Mouse (Mus musculus): ENCODE results near the gene Tk2.

The Tk2 gene

GRCm38 (mm10) chr8:104219806-104220205 is 28.6 kb downstream of the Tk2 start:
- peak; percentile 40 for DNase-seq (ENCODE audit: inconsistent ontology term)

DNA sequence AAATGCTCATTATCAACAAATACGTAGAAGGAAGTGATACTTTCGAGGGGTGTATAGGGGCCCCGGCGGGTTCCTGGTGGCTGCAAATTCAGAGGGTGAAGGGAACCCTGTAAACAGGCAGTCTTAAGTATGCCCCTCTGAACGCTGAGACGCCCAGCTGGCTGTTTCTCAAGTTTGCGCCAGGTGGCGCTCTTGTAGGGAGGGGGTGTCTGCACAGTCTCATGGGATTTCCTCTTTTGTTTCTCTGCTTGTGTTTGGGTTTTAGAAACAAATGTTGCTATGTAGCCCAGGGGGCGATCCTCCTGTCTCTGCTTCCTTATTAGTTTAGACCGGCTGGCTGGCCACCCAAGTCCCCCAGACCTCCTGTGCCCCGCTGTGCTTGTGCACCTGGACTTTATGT is 29.3 kb downstream of the Tk2 start:
- peak; percentile 24 for DNase-seq (ENCODE audit: inconsistent ontology term)

DNA sequence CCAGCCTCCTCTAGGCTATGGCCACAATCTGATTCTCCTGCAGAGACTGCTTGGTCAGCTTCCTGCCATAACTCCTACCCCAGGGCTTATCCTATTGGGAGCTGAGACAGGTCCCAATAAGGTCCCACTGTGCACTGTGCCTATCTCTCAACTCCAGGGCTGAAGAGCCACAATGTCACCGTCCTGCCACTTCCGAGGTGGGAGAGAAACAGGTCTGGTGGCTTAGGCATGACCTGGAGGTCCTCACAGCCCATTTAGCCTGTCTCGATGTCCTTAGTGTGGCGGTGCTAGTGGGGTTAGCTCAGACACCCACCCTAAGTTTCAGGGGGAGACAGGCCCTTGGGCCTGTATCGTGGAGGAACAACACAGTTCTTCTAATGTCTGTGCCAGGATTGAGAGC is 30.8 kb downstream of the Tk2 start:
- DNase-seq (ENCODE audit: inconsistent ontology term): no peak

DNA sequence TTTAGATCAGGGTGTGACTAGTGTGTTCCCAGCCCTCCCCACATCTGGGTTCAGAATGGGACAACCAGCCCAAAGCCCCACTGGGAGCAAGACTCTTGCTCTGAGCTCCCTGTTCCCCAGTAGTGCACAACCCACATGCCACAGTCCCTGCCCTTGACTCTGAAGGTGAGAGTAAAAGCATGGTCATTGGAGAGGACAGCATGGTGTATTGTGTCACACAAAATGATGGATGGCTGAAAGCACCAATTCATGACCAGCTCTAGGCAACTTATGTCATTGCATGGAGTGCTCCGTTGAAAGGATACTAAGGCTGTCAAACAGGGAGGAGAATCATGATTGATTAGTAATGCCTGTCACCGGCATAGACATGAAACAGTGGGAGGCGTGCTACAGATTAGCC is 43.1 kb downstream of the Tk2 start:
- DNase-seq (ENCODE audit: inconsistent ontology term): no peak

GRCm38 (mm10) chr8:104202320-104202719 is 46.0 kb downstream of the Tk2 start:
- no peak for DNase-seq (ENCODE audit: inconsistent ontology term)

GRCm38 (mm10) chr8:104201622-104202021 is 46.7 kb downstream of the Tk2 start:
- DNase-seq (ENCODE audit: inconsistent ontology term): no peak

DNA sequence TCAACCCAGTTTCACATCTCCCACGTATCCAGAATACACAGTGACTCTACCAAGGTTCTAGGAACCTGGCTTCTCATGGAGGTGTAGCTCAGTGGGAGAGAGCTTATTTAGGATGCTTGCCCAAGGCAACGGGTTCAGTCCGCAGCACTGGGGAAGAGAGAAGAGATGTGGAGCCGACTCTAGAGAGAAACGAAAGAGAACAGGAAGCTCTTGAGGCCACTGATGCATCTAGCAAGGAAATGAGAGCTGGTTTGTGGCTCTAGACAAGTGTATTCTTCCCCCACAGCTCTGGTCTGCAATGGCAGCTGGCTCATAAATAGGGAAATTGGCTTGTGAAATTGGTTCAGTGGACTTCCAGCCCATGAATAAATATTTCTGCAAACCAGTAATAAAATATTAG is 48.6 kb downstream of the Tk2 start:
- DNase-seq (ENCODE audit: inconsistent ontology term): no peak

DNA sequence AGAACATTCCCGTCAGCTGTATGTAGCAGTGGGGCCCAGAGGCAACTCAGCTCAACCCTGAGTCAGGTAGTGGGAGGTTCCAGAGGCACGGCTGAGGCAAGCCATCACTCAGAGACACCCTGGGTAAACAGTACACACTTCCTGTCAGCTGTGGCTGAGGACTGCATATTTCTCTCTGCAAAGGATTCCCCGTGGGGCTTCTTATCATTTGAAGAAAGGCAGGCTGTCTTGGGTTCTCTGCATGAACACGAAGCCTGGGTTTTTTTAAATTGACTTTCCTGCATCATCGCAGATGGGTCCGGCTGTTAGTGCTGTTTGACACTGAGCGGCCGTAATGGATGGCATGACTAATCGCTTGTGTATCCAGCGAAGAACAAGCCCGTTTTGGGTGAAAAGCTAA is 56.9 kb downstream of the Tk2 start:
- no peak for DNase-seq (ENCODE audit: inconsistent ontology term)

DNA sequence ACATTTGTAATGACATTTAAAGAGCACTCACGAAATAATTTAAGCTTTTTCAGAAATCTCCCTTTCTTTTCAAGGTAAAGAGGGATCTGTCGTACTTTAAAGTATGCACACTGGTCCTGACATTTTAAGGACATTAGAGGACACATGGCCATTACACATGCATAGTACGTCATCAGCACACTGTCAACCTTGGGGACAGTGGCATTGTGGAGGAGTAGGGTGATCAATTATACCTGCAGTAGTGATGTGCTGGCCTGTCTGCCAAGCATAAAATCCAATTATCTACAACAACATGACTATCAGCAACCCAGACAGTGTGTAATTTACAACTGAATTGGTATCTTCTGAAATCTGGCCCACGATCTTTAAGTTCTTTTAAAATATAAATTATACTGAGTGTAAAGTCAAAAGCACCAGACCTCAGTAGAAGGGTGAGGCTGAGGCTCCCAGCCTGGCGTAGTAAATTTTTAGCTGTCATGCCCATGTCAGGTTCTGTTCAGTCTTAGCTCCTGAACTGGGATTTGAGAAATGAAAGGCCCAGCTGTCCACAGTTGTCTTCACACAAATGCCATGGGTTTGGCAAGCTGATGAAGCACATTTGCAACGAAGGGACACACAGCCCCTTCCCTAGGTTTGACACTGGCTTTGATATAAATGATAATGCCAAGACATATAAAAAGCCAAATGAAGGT is 57.4 kb downstream of the Tk2 start:
- DNase-seq (ENCODE audit: inconsistent ontology term): no peak

DNA sequence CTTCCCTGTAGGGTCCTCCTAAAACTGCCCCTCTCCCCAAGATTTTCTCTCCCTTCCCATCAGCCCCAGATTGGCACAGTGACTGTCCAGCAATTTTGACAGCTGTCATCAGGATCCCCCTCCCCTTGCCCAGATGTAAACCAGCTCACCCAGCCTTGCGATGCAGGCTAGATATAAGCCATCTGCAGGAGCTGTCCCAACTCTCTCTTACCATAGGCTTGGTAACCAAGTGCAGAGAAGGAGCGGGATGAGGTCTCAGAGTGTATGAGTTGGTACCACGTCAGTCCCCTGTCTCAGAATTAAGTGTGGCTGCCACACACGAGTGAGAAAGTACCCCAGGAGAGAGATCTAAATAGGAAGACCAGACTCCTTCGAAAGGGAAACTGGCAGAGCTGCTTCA is 59.9 kb downstream of the Tk2 start:
- DNase-seq (ENCODE audit: inconsistent ontology term): no peak

DNA sequence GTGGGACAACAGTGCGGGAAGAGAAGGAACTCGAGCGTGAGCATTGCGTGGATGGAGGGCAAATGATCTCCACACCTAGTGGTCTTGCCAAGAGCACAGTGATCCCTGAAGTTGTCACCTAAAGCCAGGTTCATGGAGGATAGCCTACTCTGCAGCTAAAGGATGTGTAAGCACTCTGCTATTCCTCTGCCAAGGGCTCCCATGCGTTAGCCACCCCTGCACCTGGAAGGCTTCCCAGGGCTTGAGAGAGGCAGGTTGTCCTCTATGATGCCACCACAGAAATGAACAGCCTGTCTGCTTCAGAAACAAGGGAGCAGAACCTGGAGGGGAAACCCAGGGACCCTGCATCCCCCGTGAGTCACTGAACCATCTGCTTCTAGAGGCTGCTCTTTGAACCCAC is 60.7 kb downstream of the Tk2 start:
- DNase-seq (ENCODE audit: inconsistent ontology term): no peak

DNA sequence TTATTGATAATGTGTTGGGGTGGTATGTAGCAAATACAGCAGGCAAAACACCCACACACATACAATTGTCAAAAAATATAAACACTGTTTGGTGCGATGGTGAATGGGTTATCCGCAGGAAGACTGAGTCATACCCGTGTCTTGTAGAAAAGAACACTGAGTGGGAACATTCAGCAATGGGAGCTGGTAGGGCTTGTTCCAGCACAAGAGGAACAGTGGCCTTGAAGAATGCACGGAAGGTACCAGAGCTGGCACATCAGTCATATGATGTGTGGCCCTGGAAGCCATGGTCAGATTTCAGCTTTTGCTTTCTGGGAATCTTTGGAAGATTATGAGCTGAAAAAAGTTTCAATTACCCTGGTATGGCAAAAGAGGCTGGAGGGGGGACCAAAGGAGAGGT is 61.5 kb downstream of the Tk2 start:
- no peak for DNase-seq (ENCODE audit: inconsistent ontology term)

DNA sequence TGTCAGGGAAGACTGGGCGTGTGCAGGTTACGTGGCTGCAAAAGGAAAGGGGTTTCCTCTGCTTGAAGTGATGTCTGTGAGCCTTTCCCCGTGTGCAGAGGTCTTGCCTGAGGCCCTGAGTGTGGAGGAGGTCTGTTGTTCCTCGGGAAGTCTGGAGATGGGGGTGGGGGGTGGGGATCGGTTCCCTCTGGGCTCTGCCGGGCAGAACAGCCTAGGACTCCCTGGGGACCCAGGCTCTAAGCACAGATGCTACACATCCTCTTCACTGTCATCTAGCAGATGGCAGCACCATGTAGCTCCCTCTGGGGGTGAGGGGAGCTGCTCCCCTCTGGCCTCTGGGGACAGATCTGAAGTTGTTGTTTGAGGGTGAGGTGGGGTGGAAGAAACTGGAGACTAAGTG is 63.5 kb downstream of the Tk2 start:
- no peak for DNase-seq (ENCODE audit: inconsistent ontology term)

GRCm38 (mm10) chr8:104177054-104177453 is 71.3 kb downstream of the Tk2 start:
- peak; percentile 34 for DNase-seq (ENCODE audit: inconsistent ontology term)

Data from Muller cell, postnatal 12 days (primary cell).